Mouse (Mus musculus) midbrain, embryonic 16.5 days (tissue): ENCODE measurements around the gene Abcb6. TPM values are rescaled to one million over a fixed set of nuclear protein-coding genes. Genes with fewer than 3 reads are reported as not detected.

Experiments used
- ATAC-seq: fragments of 200-750 bp; cut with Nextera tagmentation; 2 replicates; pipeline ENCODE4 v1.8.0; 2017; ENCODE audit warnings: moderate TSS enrichment
- H3K27ac ChIP-seq: fragments of 300-500 bp; sonication (generic); 2 replicates; pipeline ENCODE4 v1.5.1; 2014; ENCODE audit warnings: mild to moderate bottlenecking, low read length, mixed read lengths
- H3K27me3 ChIP-seq: fragments of 300-500 bp; sonication (generic); 2 replicates; pipeline ENCODE4 v1.6.1; 2014; ENCODE audit warnings: low read depth, low read length, mixed read lengths; ENCODE audit not compliant: control insufficient read depth, insufficient read depth
- H3K36me3 ChIP-seq: fragments of 300-500 bp; sonication (generic); 2 replicates; pipeline ENCODE4 v1.6.1; 2014; ENCODE audit warnings: mild to moderate bottlenecking, low read length, moderate library complexity, mixed read lengths; ENCODE audit not compliant: control insufficient read depth, insufficient read depth
- H3K4me1 ChIP-seq: fragments of 300-500 bp; sonication (generic); 2 replicates; pipeline ENCODE4 v1.6.1; 2014; ENCODE audit warnings: mild to moderate bottlenecking, low read length, mixed read lengths; ENCODE audit not compliant: control insufficient read depth, insufficient read depth
- H3K4me2 ChIP-seq: fragments of 300-500 bp; sonication (generic); 2 replicates; pipeline ENCODE4 v1.6.1; 2014; ENCODE audit warnings: mild to moderate bottlenecking, low read length, mixed read lengths
- H3K4me3 ChIP-seq: fragments of 300-500 bp; sonication (generic); 2 replicates; pipeline ENCODE4 v1.5.1; 2014; ENCODE audit warnings: low read depth, mild to moderate bottlenecking, low read length, moderate library complexity, mixed read lengths
- H3K9ac ChIP-seq: fragments of 300-500 bp; sonication (generic); 2 replicates; pipeline ENCODE4 v1.6.1; 2014; ENCODE audit warnings: low read depth, low read length, mixed read lengths
- H3K9me3 ChIP-seq: fragments of 300-500 bp; sonication (generic); replicated peaks from 2 replicates; pipeline ENCODE4 v1.6.1; 2014; ENCODE audit warnings: mild to moderate bottlenecking, low read length, mixed read lengths; ENCODE audit not compliant: control insufficient read depth, poor library complexity, severe bottlenecking
- WGBS: fragments of 180-500 bp; shearing (Covaris S2); extraction: QIAGEN DNeasy Blood & Tissue Kit; methylation state at CpG from one replicate; pipeline ENCODE4 v1.1.7; 2014; 5-methylcytosine and 5-hydroxymethylcytosine counted together
- polyA plus RNA-seq: library from polyadenylated mRNA; unstranded; fragments of >200 nt; fragmentation: Nextera tagmentation; extraction: Ambion mirVana; gene quantifications from 2 replicates; pipeline ENCODE4 v1.2.1, GENCODE M21; 2015

Gene Abcb6
- polyA plus RNA-seq, 1 experiment from 2014 or later, result 57.7 TPM

DNA sequence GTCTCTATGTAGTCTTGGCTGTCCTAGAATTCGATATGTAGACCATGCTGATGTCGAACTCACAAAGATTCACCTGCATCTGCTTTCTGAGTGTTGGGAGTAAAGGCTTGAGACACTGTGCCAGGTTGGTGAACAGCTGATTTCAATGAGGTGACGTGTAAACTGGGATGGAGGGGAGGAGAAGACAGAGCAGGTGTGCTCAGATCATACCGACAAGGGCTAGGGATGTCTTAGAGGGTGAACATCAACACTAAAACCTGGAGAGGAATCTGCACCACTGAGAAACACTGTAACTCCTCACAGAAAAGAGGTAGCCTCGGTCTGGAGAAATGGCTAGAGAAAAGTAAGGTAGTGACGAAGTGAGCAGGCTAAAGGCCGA, 12.1 kb downstream of the Abcb6 start:
- peak overlapping the region; percentile 90 for H3K27ac ChIP-seq
- no peaks in the 10 kb centered on the region; the same call in 1 of the 2 replicates for H3K27me3 ChIP-seq
- peak overlapping the region; percentile 85 for H3K4me2 ChIP-seq
- H3K4me3 ChIP-seq, result peak overlapping the region; percentile 82
- H3K36me3 ChIP-seq, result peaks cover 20% of the 10 kb centered on the region
- WGBS, result 8% methylated on average over 7 of the region's 7 CpGs
- ATAC-seq, result peak; percentile 73
- peak overlapping the region; percentile 91 for H3K9ac ChIP-seq
- peaks cover 9% of the 10 kb centered on the region for H3K4me1 ChIP-seq
- H3K9me3 ChIP-seq, result no peaks in the 10 kb centered on the region

- H3K27ac ChIP-seq, result no peak overlapping the region
- H3K4me1 ChIP-seq, result no peaks in the 10 kb centered on the region
- no peaks in the 10 kb centered on the region; the same call in 1 of the 2 replicates for H3K27me3 ChIP-seq
- H3K4me2 ChIP-seq, result no peak overlapping the region
- H3K9me3 ChIP-seq, result no peaks in the 10 kb centered on the region
- no peak for ATAC-seq
- no peak overlapping the region for H3K9ac ChIP-seq
- no peak overlapping the region for H3K4me3 ChIP-seq
- WGBS, result 78% methylated on average over 4 of the region's 4 CpGs
- no peaks in the 10 kb centered on the region for H3K36me3 ChIP-seq
Observed at GRCm38 (mm10) chr1:75160256-75160617, 20.0 kb downstream of the Abcb6 start.

DNA sequence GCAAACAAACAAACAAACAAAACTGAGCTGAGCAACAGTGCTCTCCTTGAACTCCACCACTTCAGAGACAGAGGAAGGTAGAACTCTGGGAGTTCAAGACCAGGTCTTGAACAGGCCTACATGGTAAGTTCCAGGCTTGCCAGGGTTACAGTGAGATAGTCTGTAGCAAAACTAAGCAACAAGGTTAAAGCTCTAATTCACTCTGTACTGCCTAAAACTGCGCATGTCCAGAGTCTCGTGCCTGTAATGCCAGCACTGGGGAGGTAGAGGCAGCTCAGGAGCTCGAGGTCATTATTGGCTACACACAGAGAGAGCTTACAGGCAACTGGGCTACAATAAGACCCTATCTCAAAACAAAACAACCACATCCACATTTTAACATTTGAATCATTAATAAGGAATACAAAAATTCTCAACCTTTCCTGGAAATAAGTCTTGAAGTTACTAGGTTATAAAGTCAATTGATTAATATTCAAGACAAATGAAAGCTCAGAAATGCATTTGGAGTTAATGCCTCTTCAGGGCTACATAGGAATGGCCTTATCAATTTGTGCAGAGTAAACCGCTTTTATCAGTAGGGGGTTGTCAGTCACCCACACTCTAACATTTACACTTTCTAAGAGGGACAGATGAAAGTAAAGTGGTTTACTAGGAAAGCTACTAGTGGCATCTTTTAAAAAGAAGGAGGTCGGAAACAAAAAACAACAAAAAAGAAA, 20.5 kb downstream of the Abcb6 start:
- ATAC-seq, result no peak
- Histone ChIP-seq H3K4me3 (no peak overlapping the region), H3K9ac (no peak overlapping the region), H3K9me3 (no peaks in the 10 kb centered on the region), H3K36me3 (no peaks in the 10 kb centered on the region), H3K4me2 (no peak overlapping the region), H3K27me3 (no peaks in the 10 kb centered on the region; the same call in 1 of the 2 replicates), H3K4me1 (no peaks in the 10 kb centered on the region), H3K27ac (no peak overlapping the region)
- 69% methylated on average over 5 of the region's 5 CpGs for WGBS

DNA sequence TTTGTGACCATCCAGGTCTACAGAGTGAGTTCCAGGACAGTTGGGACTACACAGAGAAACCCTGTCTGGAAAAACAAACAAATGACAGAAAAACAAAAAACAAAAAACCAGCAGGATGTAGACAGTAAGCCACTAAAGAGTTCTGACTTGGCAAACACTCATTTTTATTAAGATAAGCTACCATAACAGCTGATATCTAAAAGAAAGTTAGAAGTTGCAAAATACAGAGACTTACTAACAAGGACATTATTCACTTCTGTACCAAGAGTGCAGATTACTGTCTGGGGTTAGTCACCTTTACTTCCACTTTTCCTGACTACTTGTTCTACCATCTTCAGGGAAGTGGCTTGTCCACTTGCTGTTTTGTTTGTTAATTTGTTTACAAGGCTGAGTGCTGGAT, 21.2 kb downstream of the Abcb6 start:
- H3K4me1 ChIP-seq, result no peaks in the 10 kb centered on the region
- H3K4me3 ChIP-seq, result no peak overlapping the region
- no peak overlapping the region for H3K4me2 ChIP-seq
- no peaks in the 10 kb centered on the region for H3K36me3 ChIP-seq
- H3K9ac ChIP-seq, result no peak overlapping the region
- H3K9me3 ChIP-seq, result no peaks in the 10 kb centered on the region
- ATAC-seq, result no peak
- H3K27me3 ChIP-seq, result no peaks in the 10 kb centered on the region
- H3K27ac ChIP-seq, result no peak overlapping the region

DNA sequence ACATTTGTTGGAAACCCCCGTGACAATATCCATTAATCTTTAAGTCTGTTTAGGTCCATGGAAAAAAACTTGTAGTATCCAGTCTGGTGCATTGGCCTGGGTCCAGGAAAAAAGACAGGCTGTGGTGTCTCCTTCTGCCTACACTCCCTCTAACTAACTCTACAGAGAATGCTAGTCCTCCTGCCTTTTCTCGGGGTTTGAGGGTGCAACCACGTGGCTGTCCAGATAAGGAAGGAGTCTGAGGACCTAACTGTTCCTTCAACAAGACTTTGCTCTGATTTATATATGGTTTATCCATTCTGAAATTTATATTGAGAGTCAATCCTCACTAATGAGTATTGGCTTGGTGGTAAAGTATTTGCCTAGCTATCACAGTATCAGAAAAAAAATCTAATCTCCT, 24.4 kb downstream of the Abcb6 start:
- no peak overlapping the region for H3K4me3 ChIP-seq
- H3K27me3 ChIP-seq, result no peaks in the 10 kb centered on the region
- H3K9ac ChIP-seq, result no peak overlapping the region
- no peaks in the 10 kb centered on the region for H3K9me3 ChIP-seq
- no peak overlapping the region for H3K4me2 ChIP-seq
- no peaks in the 10 kb centered on the region for H3K36me3 ChIP-seq
- H3K27ac ChIP-seq, result no peak overlapping the region
- WGBS, result 68% methylated on average over 3 of the region's 3 CpGs
- no peak for ATAC-seq
- no peaks in the 10 kb centered on the region for H3K4me1 ChIP-seq

DNA sequence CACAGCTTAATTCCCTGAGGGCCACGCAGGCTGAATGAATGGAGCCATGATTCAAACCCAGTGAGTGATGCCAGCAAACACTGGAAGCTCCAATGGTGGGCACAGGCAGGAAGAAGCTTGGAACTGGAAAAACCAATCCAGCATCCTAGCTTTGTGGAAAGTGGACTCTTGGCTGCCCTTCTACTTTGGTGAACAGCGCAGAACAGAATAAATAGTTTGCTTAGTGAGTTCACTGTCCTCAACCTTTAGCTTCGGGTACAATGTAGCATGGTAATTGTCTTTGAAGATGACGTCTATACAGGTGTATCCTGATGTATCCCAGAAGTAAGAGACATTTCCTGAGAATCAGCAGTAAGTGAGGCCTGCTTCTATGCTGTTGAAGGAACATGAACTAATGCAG, 31.5 kb downstream of the Abcb6 start:
- Histone ChIP-seq H3K4me2 (no peak overlapping the region), H3K4me1 (peaks cover 9% of the 10 kb centered on the region), H3K36me3 (peaks cover 33% of the 10 kb centered on the region), H3K9me3 (no peaks in the 10 kb centered on the region), H3K27me3 (no peaks in the 10 kb centered on the region), H3K27ac (no peak overlapping the region), H3K9ac (no peak overlapping the region), H3K4me3 (no peak overlapping the region)
- WGBS, result 91% methylated on average over 4 of the region's 4 CpGs
- ATAC-seq, result no peak

DNA sequence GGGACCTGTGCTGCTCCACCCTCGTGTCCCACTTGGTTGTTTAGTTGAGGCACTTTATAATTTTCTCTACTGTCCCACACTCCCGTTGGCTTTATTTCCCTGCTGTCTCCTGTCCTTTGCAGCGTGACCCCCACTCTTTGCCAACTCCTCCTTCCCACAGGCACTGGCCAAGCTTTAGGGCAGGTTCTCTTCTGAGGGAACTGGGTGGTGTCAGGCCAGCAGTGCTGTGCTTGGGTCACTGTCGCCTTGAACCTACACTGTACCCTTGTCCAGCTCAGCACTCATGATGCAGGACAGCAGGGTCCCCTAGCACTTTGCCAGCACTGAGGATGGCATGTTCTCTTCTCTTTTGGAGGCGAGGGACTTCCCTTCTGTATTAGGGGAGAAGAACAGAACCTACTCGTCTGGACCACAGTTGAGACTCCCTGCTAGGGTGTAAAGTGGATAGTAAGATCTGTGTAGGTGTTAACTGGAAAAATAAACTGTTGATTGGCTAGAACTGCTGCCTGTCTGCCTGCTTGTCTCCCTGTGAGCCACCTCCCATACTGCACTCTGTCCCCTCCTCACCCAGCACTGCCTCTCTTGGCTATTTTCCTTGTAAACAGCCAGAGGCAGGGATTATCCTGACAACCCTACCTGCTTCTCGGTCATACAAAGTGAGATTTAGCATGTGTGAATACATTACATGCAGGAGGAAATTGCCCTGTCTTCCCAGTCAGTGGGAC, 32.6 kb downstream of the Abcb6 start:
- no peak overlapping the region for H3K27ac ChIP-seq
- WGBS, result 86% methylated on average over 7 of the region's 7 CpGs
- H3K4me1 ChIP-seq, result peaks cover 11% of the 10 kb centered on the region
- H3K36me3 ChIP-seq, result peaks cover 33% of the 10 kb centered on the region
- ATAC-seq, result no peak
- H3K9ac ChIP-seq, result no peak overlapping the region
- H3K27me3 ChIP-seq, result no peaks in the 10 kb centered on the region
- H3K9me3 ChIP-seq, result no peaks in the 10 kb centered on the region
- no peak overlapping the region for H3K4me3 ChIP-seq
- no peak overlapping the region for H3K4me2 ChIP-seq

- Histone ChIP-seq H3K27me3 (no peaks in the 10 kb centered on the region), H3K4me1 (peaks cover 17% of the 10 kb centered on the region), H3K9me3 (no peaks in the 10 kb centered on the region), H3K4me2 (no peak overlapping the region), H3K36me3 (peaks cover 33% of the 10 kb centered on the region), H3K9ac (no peak overlapping the region), H3K27ac (no peak overlapping the region), H3K4me3 (no peak overlapping the region)
- 97% methylated on average over 3 of the region's 3 CpGs for WGBS
- no peak for ATAC-seq
Observed at GRCm38 (mm10) chr1:75145589-75145988, 34.6 kb downstream of the Abcb6 start.
